Mouse (Mus musculus) heart, embryonic 14.5 days (tissue): ENCODE results near the gene Tubgcp2. TPM values are rescaled to one million over a fixed set of nuclear protein-coding genes. Genes with fewer than 3 reads are reported as not detected.

Experiments used
- ATAC-seq: fragments of 200-750 bp; cut with Nextera tagmentation; 2 replicates; pipeline ENCODE4 v1.8.0; 2017; ENCODE audit warnings: low read depth, moderate TSS enrichment; ENCODE audit not compliant: insufficient number of reproducible peaks, insufficient read depth, low FRiP score
- H3K27ac ChIP-seq, 2 experiments: fragments of 200-500 bp in 1 of 2; fragments of 300-500 bp in 1 of 2; sonication (generic) in 1 of 2; replicated peaks in 1 of 2; 2 replicates each; pipeline ENCODE4 v1.5.1; 2012 to 2014; ENCODE audit warnings: low read depth in 2 of 2, low read length in 2 of 2, control low read depth in 1 of 2, mild to moderate bottlenecking in 1 of 2, mixed read lengths in 1 of 2; ENCODE audit not compliant: control insufficient read depth in 1 of 2, insufficient read depth in 1 of 2
- H3K27me3 ChIP-seq: fragments of 300-500 bp; sonication (generic); 2 replicates; pipeline ENCODE4 v1.6.1; 2014; ENCODE audit warnings: mild to moderate bottlenecking, low read length, control low read depth; ENCODE audit not compliant: control insufficient read depth, insufficient read depth
- H3K36me3 ChIP-seq: fragments of 300-500 bp; sonication (generic); 2 replicates; pipeline ENCODE4 v1.6.1; 2014; ENCODE audit warnings: mild to moderate bottlenecking, control low read depth, low read length, mixed read lengths; ENCODE audit not compliant: control insufficient read depth, insufficient read depth
- H3K4me1 ChIP-seq, 2 experiments: fragments of 200-500 bp in 1 of 2; fragments of 300-500 bp in 1 of 2; sonication (generic) in 1 of 2; 2 replicates each; pipeline ENCODE4 v1.6.1; 2012 to 2014; ENCODE audit warnings: low read length in 2 of 2, control low read depth in 1 of 2, mixed read lengths in 1 of 2; ENCODE audit not compliant: control insufficient read depth in 2 of 2, insufficient read depth in 2 of 2
- H3K4me2 ChIP-seq: fragments of 300-500 bp; sonication (generic); 2 replicates; pipeline ENCODE4 v1.6.1; 2014; ENCODE audit warnings: mild to moderate bottlenecking, low read length
- H3K4me3 ChIP-seq, 2 experiments: fragments of 200-500 bp in 1 of 2; fragments of 300-500 bp in 1 of 2; sonication (generic) in 1 of 2; 2 replicates each; pipeline ENCODE4 v1.5.1; 2012 to 2014; ENCODE audit warnings: low read length in 2 of 2, mild to moderate bottlenecking in 2 of 2, control low read depth in 1 of 2, low read depth in 1 of 2, moderate library complexity in 1 of 2; ENCODE audit not compliant: control insufficient read depth in 1 of 2, insufficient read depth in 1 of 2
- H3K9ac ChIP-seq: fragments of 300-500 bp; sonication (generic); 2 replicates; pipeline ENCODE4 v1.6.1; 2014; ENCODE audit warnings: mild to moderate bottlenecking, low read length
- H3K9me3 ChIP-seq: fragments of 300-500 bp; sonication (generic); 2 replicates; pipeline ENCODE4 v1.6.1; 2016; ENCODE audit warnings: low read length, control low read depth; ENCODE audit not compliant: control insufficient read depth
- WGBS: fragments of 180-500 bp; shearing (Covaris S2); extraction: QIAGEN DNeasy Blood & Tissue Kit; methylation state at CpG from one replicate; pipeline ENCODE4 v1.1.7; 2014; 5-methylcytosine and 5-hydroxymethylcytosine counted together
- polyA plus RNA-seq: library from polyadenylated mRNA; unstranded; fragments of >200 nt; fragmentation: Nextera tagmentation; extraction: Ambion mirVana; gene quantifications from 2 replicates; pipeline ENCODE4 v1.2.1, GENCODE M21; 2014

Gene Tubgcp2
- polyA plus RNA-seq, 1 experiment from 2014 or later, result 34.2 TPM

GRCm38 (mm10) chr7:140058528-140058927 lies 22.1 kb upstream of the Tubgcp2 start:
- Histone ChIP-seq H3K36me3 (no peaks in the 10 kb centered on the region), H3K4me1 (peaks cover 6 to 10% of the 10 kb centered on the region in 2 experiments; a peak in 3 of 4 replicates), H3K27ac (no peak overlapping the region), H3K4me2 (peak overlapping the region; percentile 84), H3K9ac (peak overlapping the region; percentile 61; the same call in 1 of the 2 replicates), H3K9me3 (peaks cover 5% of the 10 kb centered on the region; the same call in 1 of the 2 replicates), H3K27me3 (peaks cover 96% of the 10 kb centered on the region), H3K4me3 (peak overlapping the region; percentile 46 to 50)
- ATAC-seq, result no peak
- WGBS, result 24% methylated on average over 7 of the region's 7 CpGs

DNA sequence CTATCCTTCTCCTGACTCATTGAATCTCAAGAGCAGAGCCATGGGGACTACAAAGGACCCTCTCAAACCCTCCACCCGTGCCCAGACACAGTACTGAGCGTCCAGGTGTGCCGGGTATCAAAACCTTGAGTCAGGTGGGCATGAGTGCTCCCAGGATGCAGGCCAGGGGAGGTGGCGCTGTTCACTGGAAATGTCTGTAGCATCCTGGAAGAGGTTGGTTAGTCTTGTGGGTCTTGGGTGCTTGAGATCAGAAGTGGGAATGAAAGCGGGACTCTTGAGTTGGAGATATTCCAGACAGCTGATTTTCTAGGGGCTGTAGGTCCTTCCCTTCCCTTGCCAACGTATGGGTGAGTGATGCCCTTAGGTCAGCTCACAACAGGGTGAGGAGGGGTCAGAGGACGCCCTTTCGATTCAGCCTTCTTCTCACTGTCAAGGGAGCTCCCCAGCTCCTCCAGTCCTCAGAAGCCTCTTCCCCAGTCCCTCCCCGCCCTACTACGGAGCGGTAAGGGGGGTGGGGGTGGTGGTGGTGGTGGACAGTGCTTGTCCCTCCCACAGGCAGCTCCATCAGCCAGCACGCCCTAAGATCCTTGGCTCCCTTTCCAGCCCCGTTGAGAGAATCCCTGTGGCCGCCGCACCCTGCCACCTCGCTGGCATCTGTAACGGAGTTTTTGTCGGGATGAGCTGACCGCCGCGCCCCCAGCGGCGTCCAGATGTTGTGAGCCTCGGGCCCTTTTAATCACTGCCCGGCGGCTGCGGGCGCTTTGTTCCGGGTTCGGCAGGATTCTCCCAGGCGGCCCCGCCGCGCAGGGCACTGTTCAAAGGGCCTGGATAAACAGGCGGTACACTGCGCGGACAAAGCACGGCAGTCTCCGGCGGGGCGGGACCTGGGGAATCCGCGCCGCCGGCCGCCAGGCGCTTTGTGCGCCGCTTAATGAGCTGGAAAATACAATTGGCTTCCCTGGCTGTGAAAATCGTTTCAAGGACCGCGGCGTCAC lies 21.2 kb upstream of the Tubgcp2 start:
- Histone ChIP-seq H3K4me3 (peak overlapping the region; percentile 46 to 50), H3K4me1 (peaks cover 6 to 10% of the 10 kb centered on the region in 2 experiments; a peak in 3 of 4 replicates), H3K9ac (peak overlapping the region; percentile 61), H3K27me3 (peaks cover 96% of the 10 kb centered on the region), H3K27ac (no peak overlapping the region), H3K36me3 (no peaks in the 10 kb centered on the region), H3K4me2 (peak overlapping the region; percentile 84), H3K9me3 (peaks cover 5% of the 10 kb centered on the region; the same call in 1 of the 2 replicates)
- 2% methylated on average over 53 of the region's 53 CpGs for WGBS
- peak; percentile 54; the same call in 1 of the 2 replicates for ATAC-seq

- Histone ChIP-seq H3K27me3 (peaks cover 95% of the 10 kb centered on the region), H3K9me3 (peaks cover 5% of the 10 kb centered on the region; the same call in 1 of the 2 replicates), H3K36me3 (no peaks in the 10 kb centered on the region), H3K4me3 (no peak overlapping the region), H3K9ac (no peak overlapping the region), H3K4me2 (no peak overlapping the region), H3K4me1 (peaks cover 5 to 11% of the 10 kb centered on the region in 2 experiments; a peak in 3 of 4 replicates), H3K27ac (no peak overlapping the region)
- 55% methylated on average over 4 of the region's 4 CpGs for WGBS
- no peak for ATAC-seq
Measured at GRCm38 (mm10) chr7:140054124-140054523, 17.7 kb upstream of the Tubgcp2 start.

- 2% methylated on average over 34 of the region's 34 CpGs for WGBS
- peak overlapping the region; percentile 67 for H3K4me2 ChIP-seq
- H3K4me1 ChIP-seq, result peaks cover 9 to 18% of the 10 kb centered on the region in 2 experiments; a peak in 3 of 4 replicates
- H3K9ac ChIP-seq, result no peak overlapping the region
- peak; percentile 8; the same call in 1 of the 2 replicates for ATAC-seq
- H3K27me3 ChIP-seq, result peaks cover 98% of the 10 kb centered on the region
- H3K4me3 ChIP-seq, result peak overlapping the region; percentile 37 to 42
- no peak overlapping the region for H3K27ac ChIP-seq
- H3K36me3 ChIP-seq, result no peaks in the 10 kb centered on the region
- no peaks in the 10 kb centered on the region for H3K9me3 ChIP-seq
Measured at GRCm38 (mm10) chr7:140049115-140049689, 12.7 kb upstream of the Tubgcp2 start.

DNA sequence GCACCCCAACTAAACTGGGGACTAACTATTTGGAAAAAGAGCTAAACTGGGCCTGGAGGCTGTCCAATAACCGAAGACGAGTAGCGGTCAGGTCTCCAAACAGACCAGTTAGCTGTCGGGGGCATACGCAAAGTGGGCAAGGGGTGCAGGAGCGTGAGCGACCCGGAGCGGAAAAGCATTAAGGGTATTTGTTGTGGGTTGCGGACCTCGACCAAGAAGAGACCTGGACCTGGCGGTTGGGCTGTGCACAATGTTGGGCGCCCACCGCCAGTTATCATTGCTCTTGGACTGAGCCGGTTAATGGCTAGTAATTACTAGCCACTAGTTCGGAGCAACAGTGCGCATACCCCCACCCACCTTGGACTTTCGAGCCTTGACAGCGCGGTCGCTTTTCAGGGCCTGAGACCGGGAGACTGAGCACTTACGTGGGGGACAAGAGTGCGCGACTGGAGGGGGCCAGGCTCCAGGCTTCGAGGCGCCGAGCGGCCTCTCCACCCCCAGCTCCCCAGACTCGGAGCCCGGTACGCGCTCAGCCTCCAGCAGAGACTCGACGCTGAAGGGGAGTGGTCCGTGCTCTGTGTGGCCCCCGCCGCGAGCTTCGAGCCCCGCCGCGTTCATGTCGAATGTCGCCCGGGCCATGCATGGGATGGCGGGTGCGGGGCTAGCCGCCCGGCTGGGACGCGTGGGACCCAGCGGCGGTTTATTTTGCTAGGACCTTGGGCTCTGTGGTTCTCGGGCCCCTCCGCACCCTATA lies 12.1 kb upstream of the Tubgcp2 start, which contains the start of gene Msx3:
Gene Msx3 (minus strand): TSS at position 729 of the 754 bp plus-strand sequence.
- Histone ChIP-seq H3K4me1 (peaks cover 9 to 18% of the 10 kb centered on the region in 2 experiments; a peak in 3 of 4 replicates), H3K27ac (no peak within 1 kb of the TSS), H3K9ac (peak within 1 kb of the TSS; percentile 21; the same call in 1 of the 2 replicates), H3K4me2 (peak within 1 kb of the TSS; percentile 67), H3K4me3 (peak within 1 kb of the TSS; percentile 37 to 42), H3K9me3 (no peaks in the 10 kb centered on the region), H3K27me3 (peaks cover 98% of the 10 kb centered on the region), H3K36me3 (no peaks in the 10 kb centered on the region)
- WGBS, result 1% methylated on average over 56 of the region's 56 CpGs
- ATAC-seq, result 0 out of 2 replicates have a peak, but pooled peaks have one; percentile 33

GRCm38 (mm10) chr7:140047811-140048311 lies 11.4 kb upstream of the Tubgcp2 start:
- Histone ChIP-seq H3K4me3 (peak overlapping the region; percentile 37 to 42), H3K27me3 (peaks cover 91% of the 10 kb centered on the region), H3K4me2 (peak overlapping the region; percentile 67), H3K9me3 (no peaks in the 10 kb centered on the region), H3K4me1 (peaks cover 9 to 18% of the 10 kb centered on the region in 2 experiments; a peak in 3 of 4 replicates), H3K36me3 (no peaks in the 10 kb centered on the region), H3K9ac (peak overlapping the region; percentile 21; the same call in 1 of the 2 replicates), H3K27ac (no peak overlapping the region)
- ATAC-seq, result no peak
- under 1% methylated on average over 33 of the region's 33 CpGs for WGBS
